Comparison of ENCODE assay signal across 9 mouse cellular contexts in genomic region chr17:30950780-30951179, GRCm38 (mm10). TPM values are rescaled to one million over a fixed set of nuclear protein-coding genes. Genes with fewer than 3 reads are reported as not detected.
DNase-seq lines count a peak whose midpoint lies in the region; ATAC-seq and TF ChIP-seq lines count a peak whose summit lies in the region.
"Had no signal": no experiment of that assay in that cellular context is flagged by ENCODE, and none has a peak within 500 bp of the region (broad histone marks: within the 10 kb centered on the region; RNA-seq: fewer than 3 reads in every experiment).

No protein-coding gene starts in this region.

- H3K4me2 ChIP-seq in lung, postnatal 0 days (replicated peaks; ENCODE audit: low read depth, low read length), result no peak overlapping the region

- no peak for ATAC-seq in CD4-positive, CD25-positive, alpha-beta regulatory T cell, adult 4 months
- ATAC-seq in lung, postnatal 0 days, result no peak

- H3K9ac ChIP-seq in lung, postnatal 0 days (replicated peaks; ENCODE audit: low read depth), result no peak overlapping the region

- H3K36me3 ChIP-seq in lung, postnatal 0 days (ENCODE audit: insufficient read depth, low read length), result no peaks in the 10 kb centered on the region

- DNase-seq in CD4-positive, CD25-positive, alpha-beta regulatory T cell, adult 2 months (ENCODE audit: low read depth, low spot score), result peak; percentile 75
- peak; percentile 57 for DNase-seq in ovary, postnatal 10 days (ENCODE audit: low spot score)
- no peak for DNase-seq in ovary, adult 18-20 months (ENCODE audit: low spot score)
- peak; percentile 72 for DNase-seq in embryo, embryonic 10 days (ENCODE audit: low spot score)
- peak; percentile 84 to 86 for DNase-seq in kidney, postnatal 4 days
- peak; percentile 60 for DNase-seq in lung, postnatal 0 days (ENCODE audit: low spot score)
- peak; percentile 23 to 27 for DNase-seq in spleen, postnatal 36 days (ENCODE audit: low spot score in 2 of 2)

- no peaks in the 10 kb centered on the region for H3K9me3 ChIP-seq in lung, postnatal 0 days (ENCODE audit: low read length)

- 2% methylated on average over 7 of the region's 7 CpGs for WGBS in lung, postnatal 0 days

- no peaks in the 10 kb centered on the region for H3K27me3 ChIP-seq in lung, postnatal 0 days (replicated peaks; ENCODE audit: insufficient read depth, low read length)

- 0 out of 2 replicates have a peak, but pooled peaks have one; percentile 8 for TF ChIP-seq EP300 in lung, postnatal 0 days (IDR thresholded peaks at IDR 0.05)

- peak; percentile 85 for TF ChIP-seq CTCF in lung, postnatal 0 days (IDR thresholded peaks at IDR 0.05)

- no peak overlapping the region for H3K4me3 ChIP-seq in lung, postnatal 0 days (ENCODE audit: low read depth, low read length)

- H3K27ac ChIP-seq in lung, postnatal 0 days (ENCODE audit: low read length), result no peak overlapping the region

- H3K4me1 ChIP-seq in lung, postnatal 0 days (ENCODE audit: insufficient read depth, low read depth, low read length), result no peaks in the 10 kb centered on the region

RNA-seq across cellular contexts. Expression of gene Umodl1, which starts 3.7 kb away (rescaled TPM):
- not detected for polyA plus RNA-seq in CD4-positive, CD25-positive, alpha-beta regulatory T cell, adult 4 months (2017; shearing (Covaris generic))
- polyA plus RNA-seq in lung, postnatal 0 days (2015; fragmentation: Nextera tagmentation; extraction: Ambion mirVana), result not detected in 2 replicates
- polyA plus RNA-seq: heart, embryonic 14.5 days had no signal

RNA-seq across cellular contexts. Expression of gene Glp1r, which starts 49.2 kb away (rescaled TPM):
- under 1 TPM in 1 of 2 experiments, not detected in 1; 0.10 TPM for polyA plus RNA-seq in CD4-positive, CD25-positive, alpha-beta regulatory T cell, adult 4 months (2017; shearing (Covaris generic))
- 17.8 and 19.9 TPM in 2 replicates for polyA plus RNA-seq in lung, postnatal 0 days (2015; fragmentation: Nextera tagmentation; extraction: Ambion mirVana)

Comparison
In these comparisons a context has a peak if more than half of its experiments do, and no peak if none do; other contexts are left out.
1. RNA of gene Glp1r, which starts 49.2 kb away (polyA plus RNA-seq): 17.8 to 19.9 TPM in lung, postnatal 0 days; 0.10 TPM in CD4-positive, CD25-positive, alpha-beta regulatory T cell, adult 4 months; every median in the first group is over 10 times any median in the second.